Mouse (Mus musculus): ENCODE measurements around the gene Sema3a.

DNA sequence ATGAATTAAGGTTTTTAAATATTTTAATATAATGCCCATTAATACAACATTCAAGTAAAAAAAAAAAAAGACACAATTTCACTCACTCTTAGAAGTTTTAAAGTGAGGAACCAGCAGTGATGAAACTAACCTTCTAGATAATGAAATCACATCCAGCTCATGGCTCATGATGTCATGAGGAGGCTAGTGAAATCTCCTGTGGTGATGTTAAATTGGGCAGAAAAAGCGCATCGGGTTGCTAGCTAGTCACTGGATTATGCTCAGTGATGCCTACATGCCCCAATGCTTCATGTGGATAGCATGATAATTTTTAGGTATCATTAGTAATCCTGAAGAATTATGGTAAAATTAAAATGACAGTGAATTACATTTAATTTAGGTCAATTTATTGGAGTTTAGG is 453.9 kb downstream of the Sema3a start:
- TF ChIP-seq CTCF (IDR thresholded peaks at IDR 0.05; ENCODE audit: extremely low read depth, insufficient read depth, low read length): no peak
- no peak for TF ChIP-seq POLR2A (IDR thresholded peaks at IDR 0.05; ENCODE audit: extremely low read depth, insufficient read depth, low read length)
